Mouse (Mus musculus) heart, postnatal 0 days (tissue): ENCODE measurements around the gene Col26a1. TPM values are rescaled to one million over a fixed set of nuclear protein-coding genes. Genes with fewer than 3 reads are reported as not detected.
"Not testable (repeated sequence)": the region's sequence is repeated elsewhere in the genome, so short reads cannot be mapped to it uniquely, and the experiment has no call there.

ENCODE experiments used
- ATAC-seq: fragments of 200-750 bp; cut with Nextera tagmentation; 2 replicates; pipeline ENCODE4 v1.8.0; 2017; ENCODE audit warnings: low read depth, moderate number of reproducible peaks, moderate library complexity; ENCODE audit not compliant: insufficient read depth
- DNase-seq: peaks from one replicate; pipeline ENCODE4 v3.0.0-alpha.2; 2016; ENCODE audit warnings: low spot score
- H3K27ac ChIP-seq: fragments of 300-500 bp; sonication (generic); 2 replicates; pipeline ENCODE4 v1.5.1; 2014; ENCODE audit warnings: low read depth, mild to moderate bottlenecking
- H3K27me3 ChIP-seq: fragments of 300-500 bp; sonication (generic); 2 replicates; pipeline ENCODE4 v1.6.1; 2014; ENCODE audit warnings: low read length, mixed read lengths; ENCODE audit not compliant: control insufficient read depth, insufficient read depth
- H3K36me3 ChIP-seq: fragments of 300-500 bp; sonication (generic); replicated peaks from 2 replicates; pipeline ENCODE4 v1.6.1; 2014; ENCODE audit warnings: low read length, mixed read lengths; ENCODE audit not compliant: control insufficient read depth, insufficient read depth
- H3K4me1 ChIP-seq: fragments of 300-500 bp; sonication (generic); 2 replicates; pipeline ENCODE4 v1.6.1; 2014; ENCODE audit warnings: antibody characterized with exemption; ENCODE audit not compliant: control insufficient read depth, insufficient read depth
- H3K4me2 ChIP-seq: fragments of 300-500 bp; sonication (generic); 2 replicates; pipeline ENCODE4 v1.6.1; 2014; ENCODE audit warnings: low read depth, mild to moderate bottlenecking, low read length, moderate library complexity
- H3K4me3 ChIP-seq: fragments of 300-500 bp; sonication (generic); 2 replicates; pipeline ENCODE4 v1.5.1; 2014; ENCODE audit warnings: low read depth, low read length
- H3K9ac ChIP-seq: fragments of 300-500 bp; sonication (generic); replicated peaks from 2 replicates; pipeline ENCODE4 v1.6.1; 2014; ENCODE audit warnings: low read depth, low read length, mixed read lengths
- H3K9me3 ChIP-seq: fragments of 300-500 bp; sonication (generic); replicated peaks from 2 replicates; pipeline ENCODE4 v1.6.1; 2016; ENCODE audit warnings: low read length; ENCODE audit not compliant: control insufficient read depth
- CTCF ChIP-seq: IDR thresholded peaks from 2 replicates; pipeline ENCODE4 v1.5.1; 2016; ENCODE audit warnings: antibody characterized with exemption, control low read depth, low read depth
- EP300 ChIP-seq: IDR thresholded peaks from 2 replicates; pipeline ENCODE4 v1.6.1; 2016; ENCODE audit warnings: antibody characterized with exemption, low read depth
- WGBS: fragments of 180-500 bp; shearing (Covaris S2); extraction: QIAGEN DNeasy Blood & Tissue Kit; methylation state at CpG from one replicate; pipeline ENCODE4 v1.1.7; 2014; 5-methylcytosine and 5-hydroxymethylcytosine counted together
- polyA plus RNA-seq: library from polyadenylated mRNA; unstranded; fragments of >200 nt; fragmentation: Nextera tagmentation; extraction: Ambion mirVana; gene quantifications from 2 replicates; pipeline ENCODE4 v1.2.1, GENCODE M21; 2015
- total RNA-seq: library from RNA; depleted of rRNA; stranded (reverse); fragments of >200 nt; gene quantifications from 2 replicates; pipeline ENCODE4 v1.2.3, GENCODE M21; 2014; ENCODE audit warnings: low replicate concordance

The Col26a1 gene
- total and polyA plus RNA-seq, 2 experiments from 2014 or later = 4.1 to 9.9 TPM

GRCm38 (mm10) chr5:136738918-136739317 is 144.1 kb downstream of the Col26a1 start:
- Histone ChIP-seq H3K27me3 (no peaks in the 10 kb centered on the region), H3K4me3 (no peak overlapping the region), H3K9me3 (no peaks in the 10 kb centered on the region), H3K4me2 (no peak overlapping the region), H3K9ac (no peak overlapping the region), H3K4me1 (no peaks in the 10 kb centered on the region), H3K36me3 (no peaks in the 10 kb centered on the region), H3K27ac (no peak overlapping the region)
- WGBS = 60% methylated on average over 6 of the region's 6 CpGs
- DNase-seq (no peak), ATAC-seq (no peak)
- TF ChIP-seq CTCF = no peak
- no peak for TF ChIP-seq EP300

GRCm38 (mm10) chr5:136726271-136726670 is 156.7 kb downstream of the Col26a1 start:
- 84% methylated on average over 4 of the region's 5 CpGs for WGBS
- not testable (repeated sequence) for H3K27ac ChIP-seq, H3K4me3 ChIP-seq, ATAC-seq, DNase-seq, H3K27me3 ChIP-seq, H3K36me3 ChIP-seq, H3K9ac ChIP-seq, H3K4me2 ChIP-seq, H3K9me3 ChIP-seq, H3K4me1 ChIP-seq

- TF ChIP-seq EP300 (no peak), CTCF (no peak)
- no peaks in the 10 kb centered on the region for H3K36me3 ChIP-seq
- H3K4me2 ChIP-seq = no peak overlapping the region
- no peaks in the 10 kb centered on the region for H3K4me1 ChIP-seq
- H3K4me3 ChIP-seq = no peak overlapping the region
- no peaks in the 10 kb centered on the region for H3K9me3 ChIP-seq
- 62% methylated on average over 5 of the region's 5 CpGs for WGBS
- H3K9ac ChIP-seq = no peak overlapping the region
- H3K27me3 ChIP-seq = no peaks in the 10 kb centered on the region
- H3K27ac ChIP-seq = no peak overlapping the region
- no peak for DNase-seq
- ATAC-seq = no peak
Observed at GRCm38 (mm10) chr5:136721596-136721995, 161.4 kb downstream of the Col26a1 start.

- H3K36me3 ChIP-seq = no peaks in the 10 kb centered on the region
- H3K9ac ChIP-seq = no peak overlapping the region
- H3K4me2 ChIP-seq = no peak overlapping the region
- H3K27me3 ChIP-seq = peaks cover 19% of the 10 kb centered on the region
- H3K4me1 ChIP-seq = no peaks in the 10 kb centered on the region
- no peak for TF ChIP-seq CTCF
- TF ChIP-seq EP300 = no peak
- 58% methylated on average over 8 of the region's 8 CpGs for WGBS
- no peak overlapping the region for H3K27ac ChIP-seq
- no peak overlapping the region for H3K4me3 ChIP-seq
- H3K9me3 ChIP-seq = no peaks in the 10 kb centered on the region
- no peak for DNase-seq
- no peak for ATAC-seq
Observed at GRCm38 (mm10) chr5:136718656-136719055, 164.4 kb downstream of the Col26a1 start.

GRCm38 (mm10) chr5:136717573-136717854 is 165.5 kb downstream of the Col26a1 start:
- no peak for TF ChIP-seq CTCF
- TF ChIP-seq EP300 = no peak
- Histone ChIP-seq H3K27ac (no peak overlapping the region), H3K9me3 (no peaks in the 10 kb centered on the region), H3K36me3 (no peaks in the 10 kb centered on the region), H3K4me1 (no peaks in the 10 kb centered on the region), H3K4me2 (no peak overlapping the region), H3K9ac (no peak overlapping the region), H3K27me3 (peaks cover 21% of the 10 kb centered on the region), H3K4me3 (no peak overlapping the region)
- DNase-seq (no peak), ATAC-seq (no peak)
- 73% methylated on average over 2 of the region's 2 CpGs for WGBS

GRCm38 (mm10) chr5:136716696-136717572 is 166.1 kb downstream of the Col26a1 start:
- Histone ChIP-seq H3K4me1 (no peaks in the 10 kb centered on the region), H3K4me2 (no peak overlapping the region), H3K27ac (no peak overlapping the region), H3K36me3 (no peaks in the 10 kb centered on the region), H3K27me3 (peaks cover 21% of the 10 kb centered on the region), H3K4me3 (no peak overlapping the region), H3K9ac (no peak overlapping the region), H3K9me3 (no peaks in the 10 kb centered on the region)
- DNase-seq (no peak), ATAC-seq (no peak)
- no peak for TF ChIP-seq EP300
- TF ChIP-seq CTCF = no peak
- 55% methylated on average over 10 of the region's 10 CpGs for WGBS
